Mouse (Mus musculus) erythroblast, adult 5-6 weeks (primary cell): Measurements from ENCODE around the gene Fap. TPM values are rescaled to one million over a fixed set of nuclear protein-coding genes. Genes with fewer than 3 reads are reported as not detected.

Experiments
- ATAC-seq: replicated peaks from 2 replicates; pipeline ENCODE4 v1.8.0; 2016; ENCODE audit warnings: moderate number of reproducible peaks, mild to moderate bottlenecking, moderate TSS enrichment, inconsistent platforms; ENCODE audit not compliant: poor library complexity, low FRiP score, severe bottlenecking
- total RNA-seq, 2 experiments: library from RNA; stranded (forward) in 1 of 2; stranded (reverse) in 1 of 2; fragments of 150-400 nt in 1 of 2; fragments of 200-764, 138-1000 nt in 1 of 2; gene quantifications; 2 replicates each; pipeline versions ENCODE4 v1.2.3 to v1.2.4; 2015 to 2017; ENCODE audit warnings: low replicate concordance in 2 of 2

Fap gene
- total RNA-seq, 2 experiments from 2014 or later, result 0.96 to 1.6 TPM

DNA sequence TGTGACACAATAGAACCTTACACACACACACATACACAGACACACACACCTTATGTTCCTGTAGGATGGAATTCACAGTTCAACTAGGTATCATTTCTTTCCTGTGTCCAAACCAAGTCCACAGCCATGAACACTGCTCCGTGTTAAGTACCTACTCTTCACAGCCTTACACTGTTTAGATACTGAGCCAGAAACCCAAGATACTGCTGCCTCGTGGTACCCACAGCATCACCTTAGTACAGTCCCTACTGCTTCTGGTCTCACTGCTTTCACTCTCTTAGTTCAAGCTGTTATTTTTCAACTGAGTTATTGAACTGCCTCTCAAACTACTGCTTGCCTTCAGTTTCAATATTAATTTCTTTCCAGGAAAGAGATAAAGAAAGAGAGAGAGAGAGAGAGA is 110.6 kb downstream of the Fap start:
- no peak for ATAC-seq

DNA sequence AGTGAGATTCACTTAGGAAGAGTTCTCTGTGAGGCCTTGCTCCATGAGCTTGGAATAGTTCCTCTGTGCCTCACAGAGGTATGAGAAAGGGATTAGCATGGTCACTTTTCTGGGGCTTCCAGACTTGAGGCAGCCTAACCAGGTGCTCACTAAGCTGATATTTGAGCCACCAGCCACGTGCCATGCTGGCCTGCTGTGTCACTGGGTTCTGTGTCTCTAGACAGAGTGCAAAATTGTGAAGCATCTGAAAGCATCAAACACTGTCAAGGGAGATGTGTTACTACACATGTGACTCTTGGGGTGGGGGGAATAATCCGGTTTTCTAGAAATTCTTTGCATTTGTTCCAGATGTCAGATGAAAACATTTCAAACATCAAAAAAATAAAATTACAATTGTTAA is 111.7 kb downstream of the Fap start:
- ATAC-seq, result no peak

GRCm38 (mm10) chr2:62460815-62461450 is 112.9 kb downstream of the Fap start:
- no peak for ATAC-seq

DNA sequence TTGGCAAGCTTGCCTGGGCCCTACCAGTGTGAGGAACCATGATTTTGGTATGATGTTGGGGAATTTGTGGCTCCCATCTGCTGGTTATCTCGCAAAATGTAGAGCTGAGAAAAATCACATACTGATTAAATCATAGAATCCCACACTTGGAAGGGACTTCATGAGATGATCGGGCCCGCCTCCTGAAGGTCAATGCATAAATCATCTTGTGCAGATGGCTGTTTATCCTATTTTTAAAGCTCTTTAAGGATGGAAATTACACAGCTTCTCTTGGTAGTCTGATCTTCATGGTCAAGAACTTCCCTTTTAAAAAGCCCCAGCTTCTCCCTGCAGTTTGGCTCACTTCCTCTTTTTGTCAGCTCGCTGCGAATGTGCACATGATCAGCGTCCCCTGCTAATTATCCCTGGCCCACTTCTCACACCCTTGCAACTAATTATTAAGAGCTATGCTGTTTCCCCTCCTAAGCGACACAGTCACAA is 113.6 kb downstream of the Fap start:
- no peak for ATAC-seq

DNA sequence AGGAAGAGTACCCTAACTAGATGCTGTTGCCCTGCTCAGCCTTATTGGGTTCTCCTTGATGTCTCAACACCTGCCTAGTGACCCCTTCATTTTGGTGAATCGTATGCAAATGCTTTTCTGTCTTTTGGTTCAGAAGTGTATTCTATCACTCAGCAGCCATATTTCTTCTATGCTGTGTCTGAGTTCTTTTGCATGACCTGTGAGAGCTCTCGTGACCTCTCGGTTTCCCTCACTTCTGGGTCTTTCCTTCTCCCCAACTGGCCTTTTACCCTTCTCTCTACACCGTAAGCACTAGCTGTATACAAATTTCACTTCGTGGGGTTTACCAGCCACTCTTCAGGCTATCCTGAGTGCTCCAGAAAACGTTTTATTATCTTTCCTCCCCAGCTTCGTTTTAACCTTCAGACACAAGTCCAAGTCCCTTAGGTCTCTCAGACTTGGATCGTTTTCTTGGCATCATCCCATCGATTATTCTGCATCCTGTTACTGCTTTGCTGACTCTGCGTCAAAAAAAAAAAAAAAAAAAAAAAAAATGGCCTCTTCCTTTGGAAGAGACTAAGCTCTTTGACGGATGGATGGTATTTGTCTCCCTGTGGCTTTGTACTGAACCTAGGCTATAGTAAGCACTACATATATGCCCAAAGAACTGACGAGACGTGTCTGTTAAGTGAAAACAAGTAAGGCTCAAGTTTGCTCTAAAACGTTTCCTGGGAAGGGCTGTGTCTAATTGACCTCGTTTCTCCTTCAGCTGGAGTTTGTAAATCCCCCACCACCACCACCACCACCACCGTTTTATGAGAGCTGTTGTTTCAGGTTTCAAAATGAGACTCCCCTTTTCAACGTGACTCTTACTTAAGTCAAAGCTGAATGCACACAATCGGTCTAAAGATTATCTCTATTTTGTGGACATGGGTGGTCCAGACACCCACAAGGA is 114.4 kb downstream of the Fap start:
- ATAC-seq, result no peak

GRCm38 (mm10) chr2:62458070-62458469 is 115.8 kb downstream of the Fap start:
- ATAC-seq, result 0 out of 2 replicates have a peak, but pooled peaks have one; percentile 53

- no peak for ATAC-seq
These were observed 118.9 kb downstream of the Fap start for GRCm38 (mm10) chr2:62454991-62455390.

DNA sequence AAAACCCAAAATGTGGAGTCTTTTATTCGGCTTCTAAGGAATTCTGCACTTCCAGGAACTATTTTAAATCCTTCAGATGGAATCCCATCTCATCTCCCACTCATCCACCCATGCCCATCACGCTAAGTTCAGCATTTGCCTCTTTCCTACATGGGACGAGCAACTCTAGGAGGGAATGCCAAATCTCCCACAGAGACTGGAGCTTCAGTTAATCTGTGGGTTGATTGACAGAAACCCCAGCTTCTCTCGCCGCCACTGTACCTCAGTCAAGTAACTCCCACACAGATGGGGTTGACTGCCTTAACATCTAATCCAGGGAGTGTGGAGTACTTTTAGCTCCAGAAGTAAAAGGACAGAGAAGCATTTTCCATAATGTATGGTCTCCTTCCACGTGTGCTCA is 119.8 kb downstream of the Fap start:
- ATAC-seq, result no peak

Other genes with a start within 250 kb of the Fap start
- 2.5 and 3.3 TPM in 2 replicates for gene Dpp4, start 161.8 kb downstream of the Fap start, total RNA-seq (2015; ENCODE audit: low replicate concordance)
- 2.6 and 3.2 TPM in 2 replicates for gene Dpp4, start 161.8 kb downstream of the Fap start, total RNA-seq (2017; ENCODE audit: low replicate concordance)
- 3.3 TPM in 1 of 2 replicates, not detected in the other for gene Gcg, start 90.4 kb downstream of the Fap start, total RNA-seq (2015; ENCODE audit: low replicate concordance)
- not detected in 2 replicates for gene Gcg, start 90.4 kb downstream of the Fap start, total RNA-seq (2017; ENCODE audit: low replicate concordance)
- 26.3 and 28.8 TPM in 2 replicates for gene Ifih1, start 72.2 kb upstream of the Fap start, total RNA-seq (2015; ENCODE audit: low replicate concordance)
- 39.8 and 51.7 TPM in 2 replicates for gene Ifih1, start 72.2 kb upstream of the Fap start, total RNA-seq (2017; ENCODE audit: low replicate concordance)
- 29.8 and 37.0 TPM in 2 replicates for gene Gca, start 90.2 kb upstream of the Fap start, total RNA-seq (2015; ENCODE audit: low replicate concordance)
- 13.7 and 21.0 TPM in 2 replicates for gene Gca, start 90.2 kb upstream of the Fap start, total RNA-seq (2017; ENCODE audit: low replicate concordance)